Comparison of ENCODE assay signal across 10 mouse cellular contexts in genomic region chr6:50588251-50588650, GRCm38 (mm10). TPM values are rescaled to one million over a fixed set of nuclear protein-coding genes. Genes with fewer than 3 reads are reported as not detected.
DNase-seq lines count a peak whose midpoint lies in the region; ATAC-seq and TF ChIP-seq lines count a peak whose summit lies in the region.
"Had no signal": no experiment of that assay in that cellular context is flagged by ENCODE, and none has a peak within 500 bp of the region (broad histone marks: within the 10 kb centered on the region; RNA-seq: fewer than 3 reads in every experiment).

No protein-coding gene starts in this region.

- no peak for TF ChIP-seq POLR2A in cerebellum, adult 2 months (IDR thresholded peaks at IDR 0.05; ENCODE audit: borderline replicate concordance, insufficient read depth, low read length)

- no peaks in the 10 kb centered on the region for H3K9me3 ChIP-seq in hindbrain, postnatal 0 days (ENCODE audit: low read length)
- H3K9me3 ChIP-seq in hindbrain, embryonic 13.5 days = no peaks in the 10 kb centered on the region
- H3K9me3 ChIP-seq: embryonic facial prominence, embryonic 13.5 days had no signal

- no peak for ATAC-seq in hindbrain, postnatal 0 days
- ATAC-seq in hindbrain, embryonic 13.5 days (ENCODE audit: low FRiP score) = no peak
- ATAC-seq in CD4-positive, CD25-positive, alpha-beta regulatory T cell, adult 4 months = peak; percentile 94
- ATAC-seq in inflammation-experienced regulatory T-cells, adult 6 months = peak; percentile 88

- H3K27me3 ChIP-seq in hindbrain, postnatal 0 days (ENCODE audit: insufficient read depth, low read length) = no peaks in the 10 kb centered on the region
- H3K27me3 ChIP-seq in hindbrain, embryonic 13.5 days = no peaks in the 10 kb centered on the region
- no peaks in the 10 kb centered on the region for H3K27me3 ChIP-seq in cerebellum, adult 2 months (ENCODE audit: control insufficient read depth, insufficient read depth, low read length)
- H3K27me3 ChIP-seq: embryonic facial prominence, embryonic 13.5 days had no signal

- no peak overlapping the region for H3K9ac ChIP-seq in hindbrain, postnatal 0 days (replicated peaks; ENCODE audit: low read length)
- no peak overlapping the region for H3K9ac ChIP-seq in hindbrain, embryonic 13.5 days
- H3K9ac ChIP-seq: embryonic facial prominence, embryonic 13.5 days had no signal

- H3K36me3 ChIP-seq in hindbrain, postnatal 0 days (ENCODE audit: insufficient read depth, low read length) = no peaks in the 10 kb centered on the region
- peaks cover 3% of the 10 kb centered on the region; the same call in 1 of the 2 replicates for H3K36me3 ChIP-seq in hindbrain, embryonic 13.5 days
- H3K36me3 ChIP-seq: embryonic facial prominence, embryonic 13.5 days had no signal

- TF ChIP-seq CTCF in hindbrain, postnatal 0 days (IDR thresholded peaks at IDR 0.05; ENCODE audit: low read depth) = peak; percentile 85
- peak; percentile 29; the same call in 1 of the 2 replicates for TF ChIP-seq CTCF in cerebellum, adult 2 months (IDR thresholded peaks at IDR 0.05; ENCODE audit: borderline replicate concordance, insufficient read depth, low read depth, low read length)

- H3K4me1 ChIP-seq in hindbrain, postnatal 0 days (ENCODE audit: insufficient read depth, low read length) = no peaks in the 10 kb centered on the region
- H3K4me1 ChIP-seq in hindbrain, embryonic 13.5 days (replicated peaks) = no peaks in the 10 kb centered on the region
- H3K4me1 ChIP-seq in cerebellum, adult 2 months (ENCODE audit: control insufficient read depth, insufficient read depth, low read length) = no peaks in the 10 kb centered on the region

- H3K4me3 ChIP-seq in hindbrain, postnatal 0 days (ENCODE audit: low read length) = no peak overlapping the region
- no peak overlapping the region for H3K4me3 ChIP-seq in hindbrain, embryonic 13.5 days
- H3K4me3 ChIP-seq in cerebellum, adult 2 months (replicated peaks; ENCODE audit: insufficient read depth, low read depth, low read length) = no peak overlapping the region
- H3K4me3 ChIP-seq: embryonic facial prominence, embryonic 13.5 days had no signal

- no peak overlapping the region for H3K27ac ChIP-seq in hindbrain, postnatal 0 days
- no peak overlapping the region for H3K27ac ChIP-seq in hindbrain, embryonic 13.5 days
- no peak overlapping the region for H3K27ac ChIP-seq in cerebellum, adult 2 months (ENCODE audit: insufficient read depth, low read length)
- H3K27ac ChIP-seq: embryonic facial prominence, embryonic 13.5 days had no signal

- peak; percentile 87 for DNase-seq in hindbrain, postnatal 0 days (ENCODE audit: low spot score)
- peak; percentile 92 for DNase-seq in 3T3-L1 (ENCODE audit: low read depth, low spot score)
- peak in 1 of 2 experiments; percentile 65 for DNase-seq in cerebellum, adult 2 months
- peak; percentile 67 to 70 for DNase-seq in natural killer cell, adult 2 months (ENCODE audit: low spot score in 2 of 2)
- DNase-seq in urinary bladder, postnatal 10 days (ENCODE audit: low spot score) = no peak

- WGBS in hindbrain, postnatal 0 days = 89% methylated on average over 1 of the region's 1 CpGs
- 95% methylated on average over 1 of the region's 1 CpGs for WGBS in hindbrain, embryonic 13.5 days
- 95% methylated on average over 1 of the region's 1 CpGs for WGBS in cerebellum, adult 2 months

- H3K4me2 ChIP-seq in hindbrain, postnatal 0 days (ENCODE audit: low read depth, low read length) = no peak overlapping the region
- no peak overlapping the region for H3K4me2 ChIP-seq in hindbrain, embryonic 13.5 days
- H3K4me2 ChIP-seq: embryonic facial prominence, embryonic 13.5 days had no signal

RNA-seq across cellular contexts. Expression of gene 4921507P07Rik, which starts 8.2 kb away (rescaled TPM):
- total RNA-seq in hindbrain, postnatal 0 days (2014; rRNA removed) = 2.0 and 3.1 TPM in 2 replicates
- 2.6 and 3.4 TPM in 2 replicates for polyA plus RNA-seq in hindbrain, postnatal 0 days (2015; fragmentation: Nextera tagmentation; extraction: Ambion mirVana)
- polyA plus RNA-seq in hindbrain, embryonic 13.5 days (2015; fragmentation: Nextera tagmentation; extraction: Ambion mirVana) = 1.9 and 2.0 TPM in 2 replicates
- under 1 TPM; 0.58 to 0.66 TPM for polyA plus RNA-seq in CD4-positive, CD25-positive, alpha-beta regulatory T cell, adult 4 months (2017; shearing (Covaris generic))
- 2.7 and 3.2 TPM in 2 replicates for polyA plus RNA-seq in cerebellum, adult 2 months (2012; rRNA removed)
- under 1 TPM; 0.20 to 0.94 (median 0.64) TPM for polyA plus RNA-seq in inflammation-experienced regulatory T-cells, adult 6 months (2017; shearing (Covaris generic))
- polyA plus RNA-seq: small intestine, adult 2 months had no signal

RNA-seq across cellular contexts. Expression of gene Cycs, which starts 21.9 kb away (rescaled TPM):
- total RNA-seq in hindbrain, postnatal 0 days (2014; rRNA removed) = 24.5 and 25.6 TPM in 2 replicates
- 94.0 TPM in 2 replicates for polyA plus RNA-seq in hindbrain, postnatal 0 days (2015; fragmentation: Nextera tagmentation; extraction: Ambion mirVana)
- 73.5 and 76.4 TPM in 2 replicates for polyA plus RNA-seq in hindbrain, embryonic 13.5 days (2015; fragmentation: Nextera tagmentation; extraction: Ambion mirVana)
- 10 to 100 TPM; 23.7 to 32.0 TPM for polyA plus RNA-seq in CD4-positive, CD25-positive, alpha-beta regulatory T cell, adult 4 months (2017; shearing (Covaris generic))
- 67.3 and 71.2 TPM in 2 replicates for polyA plus RNA-seq in cerebellum, adult 2 months (2012; rRNA removed)
- 10 to 100 TPM; 30.7 to 35.0 (median 30.7) TPM for polyA plus RNA-seq in inflammation-experienced regulatory T-cells, adult 6 months (2017; shearing (Covaris generic))

Comparison
In these comparisons a context has a peak if more than half of its experiments do, and no peak if none do; other contexts are left out.
1. ATAC-seq: peak in CD4-positive, CD25-positive, alpha-beta regulatory T cell, adult 4 months (single experiment) and inflammation-experienced regulatory T-cells, adult 6 months (single experiment); none in hindbrain, postnatal 0 days (single experiment) and hindbrain, embryonic 13.5 days (single experiment).